Mouse (Mus musculus): ENCODE results near the gene Prkab1.

- no peak for TF ChIP-seq CTCF (IDR thresholded peaks at IDR 0.05; ENCODE audit: low read depth, low read length)
- TF ChIP-seq GATA1 (IDR thresholded peaks at IDR 0.05; ENCODE audit: borderline replicate concordance, low read length) = no peak
- TF ChIP-seq POLR2AphosphoS5 (IDR thresholded peaks at IDR 0.05; ENCODE audit: insufficient replicate concordance, low read depth, low read length) = no peak
Measured at GRCm38 (mm10) chr5:116026107-116026506, 1.8 kb upstream of the Prkab1 start.
